Mouse (Mus musculus) heart, embryonic 15.5 days (tissue): Measurements from ENCODE around the gene Ccdc175. TPM values are rescaled to one million over a fixed set of nuclear protein-coding genes. Genes with fewer than 3 reads are reported as not detected.

Source experiments
- ATAC-seq: fragments of 200-750 bp; cut with Nextera tagmentation; replicated peaks from 2 replicates; pipeline ENCODE4 v1.8.0; 2017; ENCODE audit warnings: low read depth, moderate TSS enrichment; ENCODE audit not compliant: insufficient number of reproducible peaks, insufficient read depth, low FRiP score
- H3K27ac ChIP-seq: fragments of 300-500 bp; sonication (generic); 2 replicates; pipeline ENCODE4 v1.5.1; 2015; ENCODE audit warnings: mild to moderate bottlenecking, inconsistent platforms
- H3K27me3 ChIP-seq: fragments of 300-500 bp; sonication (generic); 2 replicates; pipeline ENCODE4 v1.6.1; 2015; ENCODE audit warnings: inconsistent platforms
- H3K36me3 ChIP-seq: fragments of 300-500 bp; sonication (generic); 2 replicates; pipeline ENCODE4 v1.6.1; 2015; ENCODE audit warnings: mild to moderate bottlenecking, inconsistent platforms
- H3K4me1 ChIP-seq: fragments of 300-500 bp; sonication (generic); replicated peaks from 2 replicates; pipeline ENCODE4 v1.6.1; 2015; ENCODE audit warnings: inconsistent platforms
- H3K4me2 ChIP-seq: fragments of 300-500 bp; sonication (generic); 2 replicates; pipeline ENCODE4 v1.6.1; 2015; ENCODE audit warnings: inconsistent platforms, mild to moderate bottlenecking, moderate library complexity
- H3K4me3 ChIP-seq: fragments of 300-500 bp; sonication (generic); 2 replicates; pipeline ENCODE4 v1.5.1; 2015; ENCODE audit warnings: mild to moderate bottlenecking, inconsistent platforms
- H3K9ac ChIP-seq: fragments of 300-500 bp; sonication (generic); 2 replicates; pipeline ENCODE4 v1.6.1; 2015; ENCODE audit warnings: mild to moderate bottlenecking, inconsistent platforms
- H3K9me3 ChIP-seq: fragments of 300-500 bp; sonication (generic); replicated peaks from 2 replicates; pipeline ENCODE4 v1.6.1; 2016; ENCODE audit warnings: inconsistent platforms
- WGBS: fragments of 180-500 bp; shearing (Covaris S2); methylation state at CpG from one replicate; pipeline ENCODE4 v1.1.7; 2015; ENCODE audit warnings: mixed read lengths; 5-methylcytosine and 5-hydroxymethylcytosine counted together
- polyA plus RNA-seq: library from polyadenylated mRNA; unstranded; fragments of >200 nt; fragmentation: Nextera tagmentation; extraction: Ambion mirVana; gene quantifications from 2 replicates; pipeline ENCODE4 v1.2.1, GENCODE M21; 2015

Ccdc175 gene
- polyA plus RNA-seq = not detected in 2 replicates

- WGBS = 60% methylated on average over 12 of the region's 12 CpGs
- Histone ChIP-seq H3K27ac (no peak within 1 kb of the TSS), H3K36me3 (no peaks in the 10 kb centered on the region), H3K4me3 (no peak within 1 kb of the TSS), H3K4me1 (no peaks in the 10 kb centered on the region), H3K27me3 (no peaks in the 10 kb centered on the region), H3K4me2 (no peak within 1 kb of the TSS), H3K9ac (no peak within 1 kb of the TSS), H3K9me3 (no peaks in the 10 kb centered on the region)
- ATAC-seq = no peak
Observed at GRCm38 (mm10) chr12:72184929-72185328, at the start of gene Ccdc175. Ccdc175 (minus strand) TSS chr12:72185029.

DNA sequence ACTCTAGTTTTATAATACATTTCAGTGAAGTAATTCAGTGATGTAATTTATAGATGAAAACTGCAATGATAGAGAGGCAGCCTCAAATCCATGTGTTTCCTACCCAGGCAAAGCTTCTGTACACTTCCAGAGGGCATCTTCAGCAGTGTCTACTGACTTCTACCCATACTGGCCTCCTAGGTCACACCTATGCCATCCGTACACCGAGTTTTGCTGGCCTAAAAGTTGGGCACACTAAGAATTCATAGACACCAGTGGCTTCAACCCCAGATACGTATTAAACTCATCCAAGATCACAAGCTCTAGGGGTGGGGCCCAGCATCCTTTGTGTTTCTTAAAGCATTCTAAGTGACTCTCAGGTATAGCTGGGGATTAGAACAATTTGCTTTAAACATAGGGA lies 49.3 kb upstream of the Ccdc175 start:
- Histone ChIP-seq H3K4me3 (no peak overlapping the region), H3K27me3 (peaks cover 39% of the 10 kb centered on the region), H3K27ac (no peak overlapping the region), H3K4me2 (no peak overlapping the region), H3K36me3 (no peaks in the 10 kb centered on the region), H3K4me1 (peaks cover 9% of the 10 kb centered on the region; the same call in 1 of the 2 replicates), H3K9ac (no peak overlapping the region), H3K9me3 (no peaks in the 10 kb centered on the region)
- 88% methylated on average over 3 of the region's 3 CpGs for WGBS
- no peak for ATAC-seq

DNA sequence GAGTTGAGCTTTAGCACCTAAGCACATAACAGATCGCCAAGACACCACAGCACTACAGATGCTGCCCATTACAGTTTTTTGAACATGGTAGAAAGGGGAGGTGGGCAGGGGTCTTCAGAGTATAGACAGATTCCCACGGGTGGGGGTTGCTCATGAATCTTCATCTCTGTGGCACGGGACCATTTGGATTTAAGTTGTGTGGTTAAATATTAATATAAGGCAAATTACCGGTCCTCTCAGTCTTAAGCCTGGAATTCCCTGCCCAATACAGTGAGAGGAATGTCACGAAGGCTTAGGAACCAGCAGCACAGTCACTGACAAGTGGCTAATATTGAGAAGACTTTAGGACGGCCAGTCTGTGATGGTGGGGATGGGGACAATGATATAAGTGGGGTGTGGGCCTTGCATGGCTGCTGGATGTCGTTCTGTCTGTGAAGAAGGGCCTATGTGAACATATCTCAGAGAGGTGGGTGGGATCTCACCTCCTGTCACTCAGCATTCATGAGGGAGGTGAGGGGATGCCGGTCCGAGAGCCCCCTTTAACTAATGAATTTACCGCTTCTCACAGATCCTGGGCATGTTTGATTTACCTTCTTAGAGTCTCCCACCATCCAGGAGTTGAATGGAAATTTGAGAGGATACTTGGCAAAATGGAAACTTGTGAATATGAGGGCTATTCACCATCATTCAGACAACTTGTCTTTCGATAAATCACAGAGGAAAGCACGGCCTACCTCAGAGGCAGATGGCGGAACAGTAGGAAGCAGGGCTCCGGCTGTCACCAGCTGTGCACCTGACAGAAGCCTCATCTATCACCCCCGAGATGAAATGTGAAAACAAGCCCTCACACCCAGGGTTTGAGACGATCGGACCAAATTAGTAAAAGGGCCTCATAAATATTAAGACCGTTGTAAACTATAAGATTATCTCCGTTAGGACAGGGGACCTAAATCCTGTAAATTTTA lies 48.3 kb upstream of the Ccdc175 start:
- H3K9ac ChIP-seq = no peak overlapping the region
- no peak overlapping the region for H3K4me2 ChIP-seq
- 79% methylated on average over 19 of the region's 19 CpGs for WGBS
- ATAC-seq = no peak
- H3K4me1 ChIP-seq = peaks cover 9% of the 10 kb centered on the region; the same call in 1 of the 2 replicates
- no peaks in the 10 kb centered on the region for H3K36me3 ChIP-seq
- H3K9me3 ChIP-seq = no peaks in the 10 kb centered on the region
- no peak overlapping the region for H3K4me3 ChIP-seq
- no peak overlapping the region for H3K27ac ChIP-seq
- peaks cover 36% of the 10 kb centered on the region for H3K27me3 ChIP-seq

DNA sequence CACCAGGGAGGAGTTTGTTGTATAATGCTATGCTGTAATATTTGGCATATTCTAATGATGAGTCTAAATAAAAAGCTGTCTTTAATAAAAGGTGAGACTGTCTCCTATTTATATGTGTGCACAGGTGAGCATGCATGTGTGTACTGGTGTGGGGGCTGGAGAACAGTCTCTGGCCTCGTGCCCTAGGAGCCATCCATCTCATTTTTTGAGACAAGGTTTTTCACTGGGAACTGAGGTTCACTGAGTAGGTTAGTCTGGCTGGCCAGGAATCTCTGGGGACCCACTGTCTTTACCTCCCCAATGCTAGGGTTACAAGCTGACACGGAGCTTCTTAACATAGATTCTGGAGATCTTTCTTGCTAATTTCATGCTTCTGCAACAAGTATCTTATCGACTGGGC lies 47.3 kb upstream of the Ccdc175 start:
- Histone ChIP-seq H3K36me3 (no peaks in the 10 kb centered on the region), H3K9me3 (no peaks in the 10 kb centered on the region), H3K27ac (no peak overlapping the region), H3K4me3 (no peak overlapping the region), H3K4me2 (no peak overlapping the region), H3K9ac (no peak overlapping the region), H3K27me3 (peaks cover 28% of the 10 kb centered on the region), H3K4me1 (peaks cover 9% of the 10 kb centered on the region; the same call in 1 of the 2 replicates)
- WGBS = 65% methylated on average over 3 of the region's 3 CpGs
- ATAC-seq = no peak

- no peak overlapping the region for H3K4me3 ChIP-seq
- H3K9me3 ChIP-seq = no peaks in the 10 kb centered on the region
- no peaks in the 10 kb centered on the region for H3K4me1 ChIP-seq
- H3K27ac ChIP-seq = no peak overlapping the region
- no peak overlapping the region for H3K4me2 ChIP-seq
- H3K36me3 ChIP-seq = no peaks in the 10 kb centered on the region
- WGBS = 72% methylated on average over 8 of the region's 8 CpGs
- H3K9ac ChIP-seq = no peak overlapping the region
- 0 out of 2 replicates have a peak, but pooled peaks cover 5% of the 10 kb centered on the region for H3K27me3 ChIP-seq
- no peak for ATAC-seq
Observed at GRCm38 (mm10) chr12:72229451-72230196, 44.8 kb upstream of the Ccdc175 start.

DNA sequence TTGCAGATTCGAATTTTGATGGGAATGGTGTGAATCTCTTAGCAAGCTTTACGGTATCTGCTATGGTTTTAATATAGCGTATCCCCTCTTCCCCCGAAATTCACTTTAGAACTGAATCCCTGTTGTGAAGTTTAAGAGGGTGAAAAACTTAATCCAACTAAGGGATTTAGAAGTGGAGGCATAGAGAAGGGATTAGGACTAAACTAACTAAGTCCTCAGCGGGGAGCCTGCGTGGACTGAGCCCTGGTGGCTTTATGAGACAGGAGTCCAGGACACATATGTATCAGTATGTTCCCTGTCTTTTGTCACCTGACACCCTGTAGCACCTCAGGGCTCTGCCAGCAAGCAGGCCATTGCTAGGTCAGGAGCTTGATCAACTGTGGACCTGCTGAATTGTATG lies 42.9 kb upstream of the Ccdc175 start:
- Histone ChIP-seq H3K9me3 (no peaks in the 10 kb centered on the region), H3K27me3 (no peaks in the 10 kb centered on the region), H3K36me3 (no peaks in the 10 kb centered on the region), H3K4me3 (no peak overlapping the region), H3K9ac (no peak overlapping the region), H3K4me1 (no peaks in the 10 kb centered on the region), H3K4me2 (no peak overlapping the region), H3K27ac (no peak overlapping the region)
- 76% methylated on average over 6 of the region's 6 CpGs for WGBS
- ATAC-seq = no peak

DNA sequence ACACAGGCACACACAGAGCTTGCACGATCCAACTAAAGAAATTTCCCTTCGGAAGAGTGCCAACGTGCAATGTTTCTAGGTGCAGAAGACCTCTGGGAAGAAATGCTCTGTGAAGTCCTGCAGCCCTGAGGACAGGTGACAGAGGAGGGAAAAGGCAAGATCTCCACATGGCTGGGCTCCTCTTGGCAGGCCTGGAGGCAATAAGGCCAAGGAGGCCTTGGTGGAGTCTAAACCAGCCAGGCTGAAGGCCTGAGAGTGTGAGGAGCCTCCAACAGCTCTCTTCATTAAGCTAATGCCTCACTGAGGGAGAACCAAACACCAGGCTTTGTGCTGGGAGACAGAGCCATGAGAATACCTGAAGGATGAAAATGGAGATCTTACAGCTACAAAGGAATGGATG lies 40.5 kb upstream of the Ccdc175 start:
- H3K9ac ChIP-seq = no peak overlapping the region
- no peaks in the 10 kb centered on the region for H3K9me3 ChIP-seq
- no peak overlapping the region for H3K4me2 ChIP-seq
- H3K27ac ChIP-seq = no peak overlapping the region
- no peaks in the 10 kb centered on the region for H3K4me1 ChIP-seq
- H3K36me3 ChIP-seq = no peaks in the 10 kb centered on the region
- H3K4me3 ChIP-seq = no peak overlapping the region
- no peak for ATAC-seq
- H3K27me3 ChIP-seq = no peaks in the 10 kb centered on the region
- 92% methylated on average over 3 of the region's 3 CpGs for WGBS

DNA sequence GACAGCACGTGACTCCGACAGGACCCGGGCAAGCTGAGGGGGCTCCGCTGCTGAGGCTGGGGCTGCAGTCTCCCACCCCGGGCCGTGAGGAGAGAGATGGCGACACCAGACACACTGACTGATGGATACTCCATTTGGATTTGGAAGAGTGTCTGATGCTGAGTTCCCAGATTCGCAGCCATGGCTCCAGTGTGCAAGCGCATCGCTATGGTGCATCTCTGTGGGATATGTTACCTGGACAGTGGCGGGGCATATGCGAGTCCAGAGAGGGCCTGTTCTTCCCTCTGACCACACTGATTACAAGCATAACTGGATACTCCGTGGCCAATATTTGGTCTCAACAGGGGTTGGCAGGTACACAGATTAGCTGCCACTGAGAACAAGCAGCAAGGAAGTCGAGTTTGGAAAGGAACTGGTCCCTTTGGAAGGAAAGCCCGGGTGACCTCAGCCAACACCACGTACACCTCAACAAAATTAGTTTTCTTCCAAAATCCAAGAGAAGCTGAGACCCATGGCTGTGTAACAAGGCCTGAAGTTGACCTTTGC lies 38.8 kb upstream of the Ccdc175 start:
- no peak overlapping the region for H3K4me2 ChIP-seq
- H3K9ac ChIP-seq = no peak overlapping the region
- no peaks in the 10 kb centered on the region for H3K9me3 ChIP-seq
- H3K36me3 ChIP-seq = no peaks in the 10 kb centered on the region
- no peaks in the 10 kb centered on the region for H3K4me1 ChIP-seq
- 90% methylated on average over 16 of the region's 16 CpGs for WGBS
- no peaks in the 10 kb centered on the region for H3K27me3 ChIP-seq
- H3K4me3 ChIP-seq = no peak overlapping the region
- no peak overlapping the region for H3K27ac ChIP-seq
- no peak for ATAC-seq

DNA sequence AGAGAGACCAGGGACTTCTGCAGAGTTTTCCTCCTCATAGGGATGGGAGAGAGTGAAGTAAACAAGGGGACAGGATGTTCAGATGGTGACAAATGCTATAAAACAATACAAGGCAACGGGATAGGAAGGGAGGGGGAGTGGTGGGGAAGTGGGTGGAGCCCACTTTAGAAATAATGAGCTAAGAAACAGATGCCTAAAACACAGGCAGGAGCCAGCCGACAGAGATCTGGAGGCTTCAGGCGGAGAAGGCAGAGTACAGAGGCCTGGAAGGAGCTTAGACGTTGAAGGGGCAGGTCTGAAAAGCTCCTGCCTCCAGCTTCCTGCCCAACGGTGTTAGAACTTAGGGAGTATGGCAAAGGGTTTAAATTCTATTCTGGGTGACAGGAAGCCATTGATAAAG lies 28.7 kb upstream of the Ccdc175 start:
- H3K4me3 ChIP-seq = no peak overlapping the region
- H3K4me1 ChIP-seq = no peaks in the 10 kb centered on the region
- no peak overlapping the region for H3K9ac ChIP-seq
- H3K27me3 ChIP-seq = no peaks in the 10 kb centered on the region
- no peak overlapping the region for H3K4me2 ChIP-seq
- H3K27ac ChIP-seq = peak overlapping the region; percentile 34; the same call in 1 of the 2 replicates
- no peaks in the 10 kb centered on the region for H3K9me3 ChIP-seq
- WGBS = 35% methylated on average over 5 of the region's 5 CpGs
- H3K36me3 ChIP-seq = no peaks in the 10 kb centered on the region
- no peak for ATAC-seq

DNA sequence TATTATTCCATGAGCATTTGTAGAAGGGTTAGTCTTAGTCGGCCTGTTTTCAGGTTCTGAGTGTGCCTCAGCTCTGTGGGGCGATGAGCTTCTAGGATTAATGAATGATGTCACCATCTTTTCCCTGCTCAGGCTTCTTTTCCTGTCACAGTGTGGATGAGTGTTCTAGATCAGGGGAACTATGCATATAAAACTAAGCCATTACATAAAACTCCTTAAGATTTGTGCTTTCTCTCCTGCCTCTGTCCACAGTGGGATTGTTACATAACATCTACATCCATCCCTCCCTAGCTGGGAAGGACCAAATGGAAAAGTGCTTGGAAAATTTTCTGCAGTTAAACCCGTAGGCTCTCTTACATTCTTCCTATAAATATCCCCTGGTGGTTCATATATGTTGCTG lies 16.0 kb upstream of the Ccdc175 start:
- H3K9ac ChIP-seq = no peak overlapping the region
- no peaks in the 10 kb centered on the region for H3K36me3 ChIP-seq
- no peak for ATAC-seq
- no peak overlapping the region for H3K4me3 ChIP-seq
- no peak overlapping the region for H3K4me2 ChIP-seq
- peaks cover 10% of the 10 kb centered on the region; the same call in 1 of the 2 replicates for H3K4me1 ChIP-seq
- no peak overlapping the region for H3K27ac ChIP-seq
- WGBS = 83% methylated on average over 3 of the region's 3 CpGs
- no peaks in the 10 kb centered on the region for H3K27me3 ChIP-seq
- no peaks in the 10 kb centered on the region for H3K9me3 ChIP-seq

GRCm38 (mm10) chr12:72197925-72198486 lies 13.2 kb upstream of the Ccdc175 start:
- H3K4me1 ChIP-seq = peaks cover 10% of the 10 kb centered on the region; the same call in 1 of the 2 replicates
- no peaks in the 10 kb centered on the region for H3K36me3 ChIP-seq
- no peaks in the 10 kb centered on the region for H3K27me3 ChIP-seq
- 52% methylated on average over 18 of the region's 18 CpGs for WGBS
- H3K9ac ChIP-seq = no peak overlapping the region
- ATAC-seq = no peak
- H3K4me3 ChIP-seq = no peak overlapping the region
- no peak overlapping the region for H3K27ac ChIP-seq
- H3K9me3 ChIP-seq = no peaks in the 10 kb centered on the region
- H3K4me2 ChIP-seq = peak overlapping the region; percentile 5; the same call in 1 of the 2 replicates
